Mouse (Mus musculus) midbrain, embryonic 16.5 days (tissue): Measurements from ENCODE around the gene Ptprr. TPM values are rescaled to one million over a fixed set of nuclear protein-coding genes. Genes with fewer than 3 reads are reported as not detected.

Experiments
- ATAC-seq: fragments of 200-750 bp; cut with Nextera tagmentation; 2 replicates; pipeline ENCODE4 v1.8.0; 2017; ENCODE audit warnings: moderate TSS enrichment
- H3K27ac ChIP-seq: fragments of 300-500 bp; sonication (generic); 2 replicates; pipeline ENCODE4 v1.5.1; 2014; ENCODE audit warnings: mild to moderate bottlenecking, low read length, mixed read lengths
- H3K27me3 ChIP-seq: fragments of 300-500 bp; sonication (generic); 2 replicates; pipeline ENCODE4 v1.6.1; 2014; ENCODE audit warnings: low read depth, low read length, mixed read lengths; ENCODE audit not compliant: control insufficient read depth, insufficient read depth
- H3K36me3 ChIP-seq: fragments of 300-500 bp; sonication (generic); 2 replicates; pipeline ENCODE4 v1.6.1; 2014; ENCODE audit warnings: mild to moderate bottlenecking, low read length, moderate library complexity, mixed read lengths; ENCODE audit not compliant: control insufficient read depth, insufficient read depth
- H3K4me1 ChIP-seq: fragments of 300-500 bp; sonication (generic); 2 replicates; pipeline ENCODE4 v1.6.1; 2014; ENCODE audit warnings: mild to moderate bottlenecking, low read length, mixed read lengths; ENCODE audit not compliant: control insufficient read depth, insufficient read depth
- H3K4me2 ChIP-seq: fragments of 300-500 bp; sonication (generic); 2 replicates; pipeline ENCODE4 v1.6.1; 2014; ENCODE audit warnings: mild to moderate bottlenecking, low read length, mixed read lengths
- H3K4me3 ChIP-seq: fragments of 300-500 bp; sonication (generic); 2 replicates; pipeline ENCODE4 v1.5.1; 2014; ENCODE audit warnings: low read depth, mild to moderate bottlenecking, low read length, moderate library complexity, mixed read lengths
- H3K9ac ChIP-seq: fragments of 300-500 bp; sonication (generic); 2 replicates; pipeline ENCODE4 v1.6.1; 2014; ENCODE audit warnings: low read depth, low read length, mixed read lengths
- H3K9me3 ChIP-seq: fragments of 300-500 bp; sonication (generic); replicated peaks from 2 replicates; pipeline ENCODE4 v1.6.1; 2014; ENCODE audit warnings: mild to moderate bottlenecking, low read length, mixed read lengths; ENCODE audit not compliant: control insufficient read depth, poor library complexity, severe bottlenecking
- WGBS: fragments of 180-500 bp; shearing (Covaris S2); extraction: QIAGEN DNeasy Blood & Tissue Kit; methylation state at CpG from one replicate; pipeline ENCODE4 v1.1.7; 2014; 5-methylcytosine and 5-hydroxymethylcytosine counted together
- polyA plus RNA-seq: library from polyadenylated mRNA; unstranded; fragments of >200 nt; fragmentation: Nextera tagmentation; extraction: Ambion mirVana; gene quantifications from 2 replicates; pipeline ENCODE4 v1.2.1, GENCODE M21; 2015

Ptprr gene
- polyA plus RNA-seq, 1 experiment from 2014 or later, result 24.4 TPM

DNA sequence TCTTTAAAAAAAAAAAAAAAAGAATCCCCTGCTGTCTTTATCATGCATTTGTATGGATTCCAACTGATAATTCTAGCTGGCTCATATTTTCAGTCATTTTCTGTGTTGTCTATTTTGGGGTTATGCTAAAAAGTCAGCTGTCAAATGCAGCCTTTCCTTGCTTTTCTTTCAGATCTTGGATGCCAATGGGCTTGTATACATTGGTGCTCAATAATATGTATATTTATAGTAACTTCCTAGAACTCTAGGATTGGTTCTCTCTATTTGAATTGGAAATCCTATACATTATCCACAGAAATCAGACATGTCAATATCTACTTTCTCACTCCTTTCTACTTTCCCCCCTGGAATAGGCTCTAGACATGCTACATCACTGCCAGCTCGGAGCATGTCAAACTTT lies 90.7 kb downstream of the Ptprr start:
- H3K4me1 ChIP-seq, result no peaks in the 10 kb centered on the region
- H3K36me3 ChIP-seq, result peaks cover 4% of the 10 kb centered on the region; the same call in 1 of the 2 replicates
- ATAC-seq, result no peak
- H3K27ac ChIP-seq, result no peak overlapping the region
- no peak overlapping the region for H3K4me3 ChIP-seq
- no peaks in the 10 kb centered on the region; the same call in 1 of the 2 replicates for H3K9me3 ChIP-seq
- H3K27me3 ChIP-seq, result no peaks in the 10 kb centered on the region
- 77% methylated on average over 1 of the region's 1 CpGs for WGBS
- H3K4me2 ChIP-seq, result no peak overlapping the region
- no peak overlapping the region for H3K9ac ChIP-seq

DNA sequence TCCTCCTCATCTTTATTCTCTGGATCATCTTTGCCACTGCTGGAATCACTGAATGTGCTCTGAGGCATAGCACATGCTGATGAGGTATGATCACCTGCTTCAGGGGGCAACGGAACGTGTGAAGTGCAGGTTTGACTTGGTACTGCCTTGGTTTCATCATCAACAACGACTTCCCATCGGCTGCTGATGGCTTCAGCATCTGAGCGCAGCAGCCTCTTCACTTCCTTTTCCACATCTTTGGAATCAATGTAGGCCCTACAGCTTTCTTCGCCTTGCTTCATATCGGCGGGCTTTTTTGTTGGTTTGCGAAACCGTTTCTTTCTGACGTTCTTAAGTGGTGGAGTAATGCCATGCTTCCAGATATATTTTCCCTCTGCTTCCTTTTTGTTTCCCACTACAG lies 94.9 kb downstream of the Ptprr start:
- no peak overlapping the region for H3K9ac ChIP-seq
- peaks cover 4% of the 10 kb centered on the region; the same call in 1 of the 2 replicates for H3K36me3 ChIP-seq
- no peak overlapping the region for H3K4me3 ChIP-seq
- no peaks in the 10 kb centered on the region for H3K4me1 ChIP-seq
- ATAC-seq, result no peak
- no peaks in the 10 kb centered on the region for H3K27me3 ChIP-seq
- no peaks in the 10 kb centered on the region; the same call in 1 of the 2 replicates for H3K9me3 ChIP-seq
- no peak overlapping the region for H3K27ac ChIP-seq
- 97% methylated on average over 11 of the region's 11 CpGs for WGBS
- no peak overlapping the region for H3K4me2 ChIP-seq

DNA sequence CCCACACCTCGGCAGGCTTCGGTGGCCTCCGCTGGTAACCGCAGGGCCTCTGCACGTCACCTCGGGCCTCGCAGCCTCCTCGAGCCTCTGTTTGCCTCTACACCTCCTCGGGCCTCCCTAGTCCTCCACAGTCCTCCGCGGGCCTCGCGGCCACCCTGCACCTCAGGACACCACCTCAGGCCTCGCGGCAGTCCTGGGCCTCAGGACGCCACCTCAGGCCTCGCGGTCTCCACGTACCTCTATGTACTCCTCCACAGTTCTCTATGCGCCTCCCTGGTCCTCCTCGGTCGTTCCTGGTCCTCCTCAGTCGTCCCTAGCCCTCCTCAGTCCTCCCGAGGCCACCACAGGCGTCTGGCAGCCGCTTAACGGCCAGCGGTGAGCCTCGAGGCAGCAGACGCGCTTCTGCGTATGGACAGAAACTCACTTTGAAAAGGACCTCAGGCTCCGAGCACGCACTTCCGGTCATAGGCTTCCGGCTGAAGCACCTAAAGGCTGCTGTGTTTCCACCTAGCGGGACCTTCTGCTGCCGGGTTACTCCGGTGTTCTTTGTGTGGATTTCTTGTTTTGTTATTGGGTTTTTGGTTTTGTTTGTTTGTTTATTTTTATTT lies 96.0 kb downstream of the Ptprr start, which contains the start of gene 4933416C03Rik:
TSS of gene 4933416C03Rik (minus strand) at position 51 of the 608 bp plus-strand sequence.
- Histone ChIP-seq H3K9ac (no peak within 1 kb of the TSS), H3K4me2 (no peak within 1 kb of the TSS), H3K27me3 (no peaks in the 10 kb centered on the region), H3K4me1 (no peaks in the 10 kb centered on the region), H3K27ac (no peak within 1 kb of the TSS), H3K9me3 (no peaks in the 10 kb centered on the region; the same call in 1 of the 2 replicates), H3K36me3 (peaks cover 4% of the 10 kb centered on the region; the same call in 1 of the 2 replicates), H3K4me3 (no peak within 1 kb of the TSS)
- 96% methylated on average over 39 of the region's 39 CpGs for WGBS
- ATAC-seq, result no peak

GRCm38 (mm10) chr10:116115881-116116677 lies 98.1 kb downstream of the Ptprr start:
- no peaks in the 10 kb centered on the region for H3K27me3 ChIP-seq
- ATAC-seq, result no peak
- H3K9ac ChIP-seq, result no peak overlapping the region
- no peak overlapping the region for H3K4me2 ChIP-seq
- no peaks in the 10 kb centered on the region for H3K4me1 ChIP-seq
- H3K27ac ChIP-seq, result no peak overlapping the region
- H3K36me3 ChIP-seq, result peaks cover 4% of the 10 kb centered on the region; the same call in 1 of the 2 replicates
- no peaks in the 10 kb centered on the region; the same call in 1 of the 2 replicates for H3K9me3 ChIP-seq
- no peak overlapping the region for H3K4me3 ChIP-seq
- 84% methylated on average over 4 of the region's 4 CpGs for WGBS

DNA sequence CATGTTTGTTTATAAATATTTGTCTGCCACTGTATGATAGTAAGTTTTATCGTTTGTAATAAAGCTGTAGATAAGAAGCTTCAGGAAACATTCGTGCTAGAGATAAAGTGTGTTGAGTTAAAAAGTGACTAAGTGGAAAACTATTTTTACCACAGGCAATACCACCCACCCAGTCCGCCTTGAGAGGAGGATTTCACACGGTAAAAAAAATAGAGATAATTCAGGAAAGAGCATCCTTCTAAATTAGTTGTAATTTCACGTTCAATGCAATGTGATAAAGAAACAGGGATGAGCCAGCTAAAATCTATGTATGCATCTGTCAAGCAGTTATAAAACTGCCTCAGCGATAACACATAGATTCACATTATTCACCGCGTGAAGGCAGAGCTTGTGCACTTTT lies 99.0 kb downstream of the Ptprr start:
- WGBS, result 89% methylated on average over 8 of the region's 8 CpGs
- no peak overlapping the region for H3K4me2 ChIP-seq

DNA sequence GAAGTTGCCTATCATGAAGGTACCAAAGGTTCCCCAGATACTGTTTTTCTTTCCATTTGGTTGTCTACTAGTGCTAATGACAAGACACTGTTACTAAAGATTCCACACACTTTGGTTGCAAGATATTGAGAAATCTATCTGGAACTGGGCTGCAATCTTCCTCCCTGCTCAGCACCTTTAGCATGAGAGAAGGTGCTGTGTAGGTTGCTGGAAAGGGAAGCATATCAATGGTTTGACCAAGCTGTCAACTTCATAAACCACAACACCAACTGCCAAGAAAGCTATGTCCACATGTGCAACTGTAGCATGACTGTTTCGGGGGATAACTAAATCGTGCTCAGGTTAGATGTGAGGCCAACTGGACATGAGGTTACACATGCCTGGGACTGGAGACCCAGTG lies 103.5 kb downstream of the Ptprr start:
- no peaks in the 10 kb centered on the region for H3K36me3 ChIP-seq
- ATAC-seq, result no peak
- WGBS, result 88% methylated on average over 2 of the region's 2 CpGs

More for the DNA sequence above, 99.0 kb downstream of the Ptprr start:
- H3K27me3 ChIP-seq, result no peaks in the 10 kb centered on the region
- H3K9ac ChIP-seq, result no peak overlapping the region
- H3K27ac ChIP-seq, result no peak overlapping the region
- H3K4me3 ChIP-seq, result no peak overlapping the region
- H3K36me3 ChIP-seq, result peaks cover 4% of the 10 kb centered on the region; the same call in 1 of the 2 replicates
- H3K4me1 ChIP-seq, result no peaks in the 10 kb centered on the region
- no peaks in the 10 kb centered on the region; the same call in 1 of the 2 replicates for H3K9me3 ChIP-seq
- ATAC-seq, result no peak

GRCm38 (mm10) chr10:116123808-116124207 lies 105.8 kb downstream of the Ptprr start:
- H3K27ac ChIP-seq, result no peak overlapping the region
- H3K4me3 ChIP-seq, result no peak overlapping the region
- no peaks in the 10 kb centered on the region for H3K4me1 ChIP-seq
- 87% methylated on average over 2 of the region's 2 CpGs for WGBS
- H3K9me3 ChIP-seq, result no peaks in the 10 kb centered on the region
- H3K9ac ChIP-seq, result no peak overlapping the region
- H3K36me3 ChIP-seq, result no peaks in the 10 kb centered on the region
- no peak for ATAC-seq
- no peak overlapping the region for H3K4me2 ChIP-seq
- H3K27me3 ChIP-seq, result no peaks in the 10 kb centered on the region

More for the DNA sequence above, 103.5 kb downstream of the Ptprr start:
- no peak overlapping the region for H3K27ac ChIP-seq
- H3K4me3 ChIP-seq, result no peak overlapping the region
- H3K9me3 ChIP-seq, result no peaks in the 10 kb centered on the region
- H3K4me1 ChIP-seq, result no peaks in the 10 kb centered on the region
- no peaks in the 10 kb centered on the region for H3K27me3 ChIP-seq
- no peak overlapping the region for H3K4me2 ChIP-seq
- no peak overlapping the region for H3K9ac ChIP-seq

DNA sequence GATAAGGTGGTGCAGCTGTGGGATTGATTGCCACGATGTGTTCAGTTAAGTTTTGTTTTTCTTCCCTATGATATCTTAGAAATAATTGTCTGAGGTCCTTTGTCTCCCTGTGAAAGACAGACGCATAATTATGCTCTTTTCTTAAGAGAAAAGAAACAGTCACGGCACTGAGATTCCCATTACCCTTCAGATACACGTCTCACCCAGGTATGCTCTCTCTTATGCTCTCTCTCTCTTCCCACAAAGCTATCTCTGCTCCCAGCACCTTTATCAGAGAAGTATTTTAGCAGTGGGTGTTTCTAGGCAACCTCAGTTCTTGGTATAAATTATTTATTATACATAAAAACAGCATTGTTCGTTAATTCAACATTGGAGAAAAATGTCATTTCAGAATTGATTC lies 107.4 kb downstream of the Ptprr start:
- Histone ChIP-seq H3K36me3 (no peaks in the 10 kb centered on the region), H3K4me2 (no peak overlapping the region), H3K27ac (no peak overlapping the region), H3K4me1 (no peaks in the 10 kb centered on the region), H3K27me3 (no peaks in the 10 kb centered on the region), H3K9ac (no peak overlapping the region), H3K9me3 (no peaks in the 10 kb centered on the region), H3K4me3 (no peak overlapping the region)
- WGBS, result 62% methylated on average over 5 of the region's 5 CpGs
- no peak for ATAC-seq

DNA sequence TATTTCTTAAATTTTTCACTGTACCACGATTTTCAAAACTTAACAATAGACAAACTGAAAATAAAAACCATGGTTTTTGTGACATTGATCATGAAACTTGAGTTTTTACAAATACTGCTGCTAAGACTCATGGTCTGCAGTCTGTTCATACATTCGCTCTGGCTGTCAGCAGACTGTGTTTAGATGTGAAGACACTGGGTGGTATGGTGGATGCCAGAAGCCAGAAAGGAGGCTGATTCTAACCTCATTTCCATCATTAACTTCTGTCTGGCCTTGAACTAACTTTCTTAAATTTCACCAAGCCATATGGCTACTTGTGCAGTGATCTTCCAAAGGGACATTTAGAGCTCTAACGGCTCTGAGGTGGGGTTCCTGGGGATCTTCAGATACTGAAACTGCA lies 112.4 kb downstream of the Ptprr start:
- Histone ChIP-seq H3K27ac (no peak overlapping the region), H3K27me3 (no peaks in the 10 kb centered on the region), H3K9ac (no peak overlapping the region), H3K4me2 (no peak overlapping the region), H3K36me3 (no peaks in the 10 kb centered on the region), H3K4me3 (no peak overlapping the region), H3K4me1 (no peaks in the 10 kb centered on the region), H3K9me3 (no peaks in the 10 kb centered on the region)
- no peak for ATAC-seq
- WGBS, result 88% methylated on average over 3 of the region's 3 CpGs
